Mouse (Mus musculus) heart, embryonic 13.5 days (tissue): ENCODE results near the gene Pou2af1. TPM values are rescaled to one million over a fixed set of nuclear protein-coding genes. Genes with fewer than 3 reads are reported as not detected.

Source experiments
- ATAC-seq: fragments of 200-750 bp; cut with Nextera tagmentation; 2 replicates; pipeline ENCODE4 v1.8.0; 2017; ENCODE audit warnings: moderate TSS enrichment; ENCODE audit not compliant: insufficient number of reproducible peaks, low FRiP score, low TSS enrichment; ENCODE audit errors: extremely low read depth
- H3K27ac ChIP-seq: fragments of 300-500 bp; sonication (generic); replicated peaks from 2 replicates; pipeline ENCODE4 v1.5.1; 2015; ENCODE audit warnings: moderate library complexity, mild to moderate bottlenecking, inconsistent platforms
- H3K27me3 ChIP-seq: fragments of 300-500 bp; sonication (generic); replicated peaks from 2 replicates; pipeline ENCODE4 v1.6.1; 2015; ENCODE audit warnings: mild to moderate bottlenecking, inconsistent platforms
- H3K36me3 ChIP-seq: fragments of 300-500 bp; sonication (generic); 2 replicates; pipeline ENCODE4 v1.6.1; 2015; ENCODE audit warnings: mild to moderate bottlenecking, inconsistent platforms
- H3K4me1 ChIP-seq: fragments of 300-500 bp; sonication (generic); 2 replicates; pipeline ENCODE4 v1.6.1; 2015; ENCODE audit warnings: inconsistent platforms
- H3K4me2 ChIP-seq: fragments of 300-500 bp; sonication (generic); 2 replicates; pipeline ENCODE4 v1.6.1; 2015; ENCODE audit warnings: inconsistent platforms, mild to moderate bottlenecking, moderate library complexity
- H3K4me3 ChIP-seq: fragments of 300-500 bp; sonication (generic); 2 replicates; pipeline ENCODE4 v1.5.1; 2015; ENCODE audit warnings: moderate library complexity, mild to moderate bottlenecking, inconsistent platforms
- H3K9ac ChIP-seq: fragments of 300-500 bp; sonication (generic); 2 replicates; pipeline ENCODE4 v1.6.1; 2015; ENCODE audit warnings: inconsistent platforms, mild to moderate bottlenecking, moderate library complexity
- H3K9me3 ChIP-seq: fragments of 300-500 bp; sonication (generic); 2 replicates; pipeline ENCODE4 v1.6.1; 2016; ENCODE audit warnings: inconsistent platforms
- WGBS: fragments of 180-500 bp; shearing (Covaris S2); methylation state at CpG from one replicate; pipeline ENCODE4 v1.1.7; 2015; ENCODE audit warnings: mixed read lengths; 5-methylcytosine and 5-hydroxymethylcytosine counted together
- polyA plus RNA-seq: library from polyadenylated mRNA; unstranded; fragments of >200 nt; fragmentation: Nextera tagmentation; extraction: Ambion mirVana; gene quantifications from 2 replicates; pipeline ENCODE4 v1.2.1, GENCODE M21; 2015

Pou2af1 gene
- polyA plus RNA-seq: not detected in 2 replicates

- no peak within 1 kb of the TSS for H3K4me2 ChIP-seq
- no peaks in the 10 kb centered on the region for H3K36me3 ChIP-seq
- no peaks in the 10 kb centered on the region for H3K4me1 ChIP-seq
- 73% methylated on average over 20 of the region's 20 CpGs for whole genome bisulfite sequencing
- H3K4me3 ChIP-seq: no peak within 1 kb of the TSS
- no peak for ATAC-seq
- H3K9me3 ChIP-seq: no peaks in the 10 kb centered on the region
- H3K9ac ChIP-seq: no peak within 1 kb of the TSS
- H3K27me3 ChIP-seq: no peaks in the 10 kb centered on the region
- H3K27ac ChIP-seq: no peak within 1 kb of the TSS
These were observed at the start of gene Pou2af1 for GRCm38 (mm10) chr9:51213023-51213728. Gene Pou2af1 (plus strand): TSS chr9:51213708.

GRCm38 (mm10) chr9:51163989-51164388 lies 49.5 kb upstream of the Pou2af1 start:
- no peak overlapping the region for H3K4me3 ChIP-seq
- no peak overlapping the region for H3K9ac ChIP-seq
- no peak overlapping the region for H3K4me2 ChIP-seq
- H3K27ac ChIP-seq: no peak overlapping the region
- H3K4me1 ChIP-seq: no peaks in the 10 kb centered on the region
- no peaks in the 10 kb centered on the region for H3K9me3 ChIP-seq
- no peak for ATAC-seq
- H3K27me3 ChIP-seq: peaks cover 23% of the 10 kb centered on the region
- H3K36me3 ChIP-seq: no peaks in the 10 kb centered on the region
- WGBS: 60% methylated on average over 5 of the region's 5 CpGs

GRCm38 (mm10) chr9:51165312-51166180 lies 48.0 kb upstream of the Pou2af1 start, which contains the start of gene Gm32742:
Gene Gm32742 (minus strand): TSS chr9:51165517.
- Histone ChIP-seq H3K4me1 (no peaks in the 10 kb centered on the region), H3K9me3 (no peaks in the 10 kb centered on the region), H3K4me3 (no peak within 1 kb of the TSS), H3K27me3 (peaks cover 9% of the 10 kb centered on the region), H3K27ac (no peak within 1 kb of the TSS), H3K4me2 (no peak within 1 kb of the TSS), H3K36me3 (no peaks in the 10 kb centered on the region), H3K9ac (no peak within 1 kb of the TSS)
- WGBS: 44% methylated on average over 6 of the region's 6 CpGs
- no peak for ATAC-seq

GRCm38 (mm10) chr9:51167954-51168353 lies 45.6 kb upstream of the Pou2af1 start:
- Histone ChIP-seq H3K9me3 (no peaks in the 10 kb centered on the region), H3K27me3 (no peaks in the 10 kb centered on the region), H3K27ac (no peak overlapping the region), H3K4me3 (no peak overlapping the region), H3K4me1 (no peaks in the 10 kb centered on the region), H3K4me2 (no peak overlapping the region), H3K36me3 (no peaks in the 10 kb centered on the region), H3K9ac (no peak overlapping the region)
- 63% methylated on average over 11 of the region's 11 CpGs for WGBS
- no peak for ATAC-seq

GRCm38 (mm10) chr9:51168698-51169097 lies 44.8 kb upstream of the Pou2af1 start:
- H3K36me3 ChIP-seq: no peaks in the 10 kb centered on the region
- 56% methylated on average over 5 of the region's 5 CpGs for WGBS
- no peak overlapping the region for H3K4me3 ChIP-seq
- ATAC-seq: no peak
- H3K4me2 ChIP-seq: no peak overlapping the region
- no peak overlapping the region for H3K27ac ChIP-seq
- H3K27me3 ChIP-seq: no peaks in the 10 kb centered on the region
- H3K9me3 ChIP-seq: no peaks in the 10 kb centered on the region
- H3K9ac ChIP-seq: no peak overlapping the region
- H3K4me1 ChIP-seq: no peaks in the 10 kb centered on the region

- H3K4me3 ChIP-seq: no peak overlapping the region
- H3K9me3 ChIP-seq: no peaks in the 10 kb centered on the region
- WGBS: 81% methylated on average over 7 of the region's 7 CpGs
- H3K9ac ChIP-seq: no peak overlapping the region
- no peak overlapping the region for H3K4me2 ChIP-seq
- no peaks in the 10 kb centered on the region for H3K36me3 ChIP-seq
- ATAC-seq: no peak
- H3K4me1 ChIP-seq: no peaks in the 10 kb centered on the region
- H3K27me3 ChIP-seq: no peaks in the 10 kb centered on the region
- H3K27ac ChIP-seq: no peak overlapping the region
These were observed 44.4 kb upstream of the Pou2af1 start for GRCm38 (mm10) chr9:51169133-51169532.

- no peak overlapping the region for H3K4me3 ChIP-seq
- H3K4me1 ChIP-seq: no peaks in the 10 kb centered on the region
- no peak; the same call in 1 of the 2 replicates for ATAC-seq
- H3K27me3 ChIP-seq: no peaks in the 10 kb centered on the region
- no peaks in the 10 kb centered on the region for H3K9me3 ChIP-seq
- no peak overlapping the region for H3K4me2 ChIP-seq
- 60% methylated on average over 6 of the region's 6 CpGs for WGBS
- no peak overlapping the region for H3K27ac ChIP-seq
- H3K36me3 ChIP-seq: no peaks in the 10 kb centered on the region
- H3K9ac ChIP-seq: no peak overlapping the region
These were observed 43.2 kb upstream of the Pou2af1 start for GRCm38 (mm10) chr9:51170298-51170697.

GRCm38 (mm10) chr9:51174890-51175464 lies 38.5 kb upstream of the Pou2af1 start:
- 43% methylated on average over 8 of the region's 8 CpGs for WGBS
- H3K27me3 ChIP-seq: no peaks in the 10 kb centered on the region
- H3K4me1 ChIP-seq: no peaks in the 10 kb centered on the region
- ATAC-seq: no peak
- no peak overlapping the region for H3K9ac ChIP-seq
- no peak overlapping the region for H3K4me2 ChIP-seq
- H3K9me3 ChIP-seq: no peaks in the 10 kb centered on the region
- H3K27ac ChIP-seq: no peak overlapping the region
- H3K4me3 ChIP-seq: no peak overlapping the region
- no peaks in the 10 kb centered on the region for H3K36me3 ChIP-seq

GRCm38 (mm10) chr9:51175722-51176121 lies 37.8 kb upstream of the Pou2af1 start:
- no peak overlapping the region for H3K4me3 ChIP-seq
- 76% methylated on average over 1 of the region's 1 CpGs for WGBS

GRCm38 (mm10) chr9:51178297-51178696 lies 35.2 kb upstream of the Pou2af1 start:
- Histone ChIP-seq H3K4me2 (no peak overlapping the region), H3K9me3 (no peaks in the 10 kb centered on the region), H3K36me3 (no peaks in the 10 kb centered on the region), H3K4me3 (no peak overlapping the region), H3K27me3 (no peaks in the 10 kb centered on the region), H3K4me1 (no peaks in the 10 kb centered on the region), H3K9ac (no peak overlapping the region), H3K27ac (no peak overlapping the region)
- no peak for ATAC-seq
- WGBS: 78% methylated on average over 1 of the region's 1 CpGs

More at GRCm38 (mm10) chr9:51175722-51176121, 37.8 kb upstream of the Pou2af1 start:
- H3K4me2 ChIP-seq: no peak overlapping the region
- H3K27me3 ChIP-seq: no peaks in the 10 kb centered on the region
- no peak overlapping the region for H3K27ac ChIP-seq
- ATAC-seq: no peak; the same call in 1 of the 2 replicates
- H3K9ac ChIP-seq: no peak overlapping the region
- no peaks in the 10 kb centered on the region for H3K9me3 ChIP-seq
- H3K36me3 ChIP-seq: no peaks in the 10 kb centered on the region
- no peaks in the 10 kb centered on the region for H3K4me1 ChIP-seq

- Histone ChIP-seq H3K27ac (no peak overlapping the region), H3K4me3 (no peak overlapping the region), H3K4me1 (no peaks in the 10 kb centered on the region), H3K9ac (no peak overlapping the region), H3K27me3 (no peaks in the 10 kb centered on the region), H3K9me3 (no peaks in the 10 kb centered on the region), H3K4me2 (no peak overlapping the region), H3K36me3 (no peaks in the 10 kb centered on the region)
- WGBS: 71% methylated on average over 5 of the region's 5 CpGs
- no peak for ATAC-seq
These were observed 32.9 kb upstream of the Pou2af1 start for GRCm38 (mm10) chr9:51180621-51181020.
